Mouse (Mus musculus): Measurements from ENCODE around the gene Plppr4. TPM values are rescaled to one million over a fixed set of nuclear protein-coding genes. Genes with fewer than 3 reads are reported as not detected.

Plppr4 gene
- total RNA-seq, 2 experiments from 2014 or later, result 5.1 to 6.1 TPM

DNA sequence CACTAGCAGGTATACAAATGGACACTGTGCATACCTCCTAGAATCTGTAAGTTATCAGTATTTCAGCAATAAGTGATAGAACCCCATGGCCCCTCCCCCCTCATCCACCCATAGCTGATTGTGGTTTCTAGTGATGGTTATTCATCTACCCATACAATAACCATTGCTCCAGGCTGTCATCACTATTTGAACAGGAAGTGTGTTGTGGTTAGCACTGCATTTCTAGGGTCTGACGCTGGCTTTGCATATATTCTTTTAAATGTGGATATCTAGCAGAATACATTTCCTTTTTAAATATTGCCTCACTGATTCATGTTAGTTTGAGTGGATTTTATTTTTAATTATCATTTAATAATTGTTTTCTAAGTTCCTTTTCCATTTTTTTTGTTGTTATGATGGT is 62.9 kb downstream of the Plppr4 start:
- no peak for DNase-seq (ENCODE audit: low spot score in 2 of 2)

DNA sequence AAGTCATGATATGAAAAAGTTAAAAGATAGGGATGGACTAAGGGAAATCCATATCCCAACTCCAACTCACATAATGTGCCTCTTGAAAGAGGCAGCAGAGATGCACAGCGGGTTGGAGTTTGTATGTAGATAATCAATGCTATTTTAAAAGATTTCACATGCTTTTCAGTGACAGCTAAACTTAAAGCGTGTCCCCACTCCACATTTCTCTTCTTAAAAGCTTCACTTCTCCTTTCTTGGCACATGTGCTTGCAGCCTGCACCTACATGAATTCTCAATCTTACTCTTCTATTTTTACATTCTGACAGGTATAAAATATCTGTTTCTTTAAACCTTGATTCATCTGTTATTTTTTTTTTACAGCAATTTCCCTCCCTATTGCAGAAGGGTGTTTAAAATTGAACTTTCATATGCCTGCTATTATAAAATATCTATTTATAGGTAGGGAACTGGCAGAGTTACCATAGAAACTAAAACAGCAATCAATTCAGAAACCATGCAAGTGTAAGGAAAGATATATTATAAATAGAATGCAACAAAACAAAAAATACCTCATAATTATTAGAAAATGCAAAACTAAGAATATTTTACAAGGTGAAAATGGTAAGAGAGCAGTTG is 66.3 kb downstream of the Plppr4 start:
- no peak for DNase-seq (ENCODE audit: low spot score in 2 of 2)

Small RNA genes lying within 50 kb of the gene (microRNA-seq; reads per million reads assigned to microRNA genes)
- not detected for gene Gm22408

Other genes with a start within 250 kb of the Plppr4 start
- gene Plppr5, start 214.0 kb upstream of the Plppr4 start, total RNA-seq (2021), result 1 to 10 TPM; 1.3 to 1.6 TPM

Measured in adrenal gland, postnatal 4 days (tissue).